Mouse (Mus musculus) kidney, adult 2 months (tissue): ENCODE data around the gene Isy1.

Source experiments
- CTCF ChIP-seq: fragments of 200-500 bp; conservative IDR thresholded peaks from 2 replicates; pipeline ENCODE4 v1.5.1; 2011; ENCODE audit warnings: low read depth, mild to moderate bottlenecking, control low read depth, low read length, moderate library complexity, mixed read lengths; ENCODE audit not compliant: insufficient read depth, insufficient read length
- POLR2A ChIP-seq: fragments of 200-500 bp; IDR thresholded peaks from one replicate; pipeline ENCODE4 v1.6.1; 2011; ENCODE audit warnings: low read depth, low read length, control low read depth

- TF ChIP-seq CTCF (no peak), POLR2A (no peak)
Observed at GRCm38 (mm10) chr6:87793821-87794510, 44.6 kb downstream of the Isy1 start.
